Mouse (Mus musculus) kidney, adult 18-20 months (tissue): ENCODE data around the gene Hist1h2bk.
A peak's percentile ranks its signal among the peaks of the same experiment; 100 is the strongest.

Source experiments
- DNase-seq: peaks from one replicate; pipeline ENCODE4 v3.0.0; 2021

Hist1h2bk gene

GRCm38 (mm10) chr13:22035267-22036148 is at the start of gene Hist1h2bk, which contains the start of gene Hist1h2ah:
Hist1h2bk (plus strand) TSS chr13:22035870.
Hist1h2ah (minus strand) TSS chr13:22035568.
- DNase-seq, result peak; percentile 75

GRCm38 (mm10) chr13:21992550-21992949 is 43.1 kb upstream of the Hist1h2bk start:
- no peak for DNase-seq

DNA sequence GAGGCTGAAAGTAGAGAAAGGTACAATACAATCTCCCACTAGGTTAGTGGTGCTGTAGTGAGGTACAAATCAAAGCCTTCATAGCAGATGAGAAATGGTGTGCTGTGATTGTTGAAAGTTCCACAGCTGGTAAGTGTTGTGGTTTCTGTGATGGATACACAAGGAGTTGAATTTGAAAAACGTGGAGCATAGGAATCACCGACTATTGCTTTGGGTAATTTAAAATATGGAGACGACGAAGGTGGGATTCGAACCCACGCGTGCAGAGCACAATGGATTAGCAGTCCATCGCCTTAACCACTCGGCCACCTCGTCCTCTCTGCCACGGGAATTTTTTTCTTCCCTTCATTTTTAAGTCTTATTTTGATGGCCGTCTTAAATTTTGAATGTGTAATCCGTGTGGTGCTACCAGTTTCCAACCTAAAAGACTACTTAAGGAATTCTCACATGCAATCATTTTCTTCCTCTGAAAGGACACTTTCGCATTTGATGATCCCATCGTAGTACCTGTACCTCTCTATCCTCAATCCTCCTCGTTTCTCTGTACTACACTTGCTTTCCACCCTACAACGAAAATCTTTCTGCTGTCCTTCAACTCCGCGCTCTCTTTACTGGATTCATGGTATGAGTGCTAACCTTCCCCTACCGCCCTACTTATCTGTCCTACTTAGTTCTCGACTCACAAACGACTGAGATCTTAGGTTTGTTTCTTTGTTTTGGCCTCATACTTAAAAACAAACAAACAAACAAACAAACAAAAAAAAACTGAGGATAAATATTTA is 41.5 kb upstream of the Hist1h2bk start:
- DNase-seq, result peak; percentile 19

GRCm38 (mm10) chr13:21994896-21995295 is 40.8 kb upstream of the Hist1h2bk start:
- no peak for DNase-seq

- peak; percentile 31 for DNase-seq
Measured at GRCm38 (mm10) chr13:21995331-21995914, 40.2 kb upstream of the Hist1h2bk start.

DNA sequence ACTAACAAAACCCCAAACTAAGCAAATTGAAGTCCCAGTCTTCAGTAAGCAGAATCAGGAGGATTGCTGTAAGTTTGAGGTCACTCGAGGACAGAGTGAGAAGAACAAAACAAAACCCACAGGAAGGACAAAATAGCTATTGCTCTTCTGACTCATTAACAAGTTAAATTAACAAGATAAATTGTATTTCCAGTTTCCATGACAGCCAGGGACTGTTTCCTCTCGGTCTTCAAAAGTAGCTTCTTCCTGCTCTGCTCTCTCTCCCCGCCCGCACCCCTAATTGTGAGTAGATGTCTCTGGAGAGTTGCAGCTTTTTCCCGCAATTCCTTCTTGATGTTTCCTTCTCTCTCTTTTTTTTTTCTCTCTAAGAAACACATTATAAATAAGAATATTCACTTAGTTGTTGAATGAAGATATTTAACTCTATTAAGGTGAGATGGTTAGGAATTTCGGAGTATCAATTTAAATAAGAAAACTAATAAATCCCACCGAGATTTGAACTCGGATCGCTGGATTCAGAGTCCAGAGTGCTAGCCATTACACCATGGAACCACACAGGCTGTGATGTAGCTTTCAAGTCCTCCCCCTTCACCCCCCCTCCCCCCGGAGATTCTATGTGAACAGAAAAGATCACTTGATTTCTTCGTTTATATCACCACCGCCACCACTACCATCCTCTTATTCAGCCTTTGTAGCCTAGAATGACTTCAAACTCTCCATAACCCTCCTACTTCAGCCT is 39.4 kb upstream of the Hist1h2bk start:
- DNase-seq, result no peak

- no peak for DNase-seq
Measured at GRCm38 (mm10) chr13:21996840-21997185, 38.9 kb upstream of the Hist1h2bk start.

- DNase-seq, result no peak
Measured at GRCm38 (mm10) chr13:21997201-21997820, 38.4 kb upstream of the Hist1h2bk start.

GRCm38 (mm10) chr13:21997821-21998220 is 37.8 kb upstream of the Hist1h2bk start:
- no peak for DNase-seq

GRCm38 (mm10) chr13:21998412-21998811 is 37.3 kb upstream of the Hist1h2bk start:
- DNase-seq, result no peak

DNA sequence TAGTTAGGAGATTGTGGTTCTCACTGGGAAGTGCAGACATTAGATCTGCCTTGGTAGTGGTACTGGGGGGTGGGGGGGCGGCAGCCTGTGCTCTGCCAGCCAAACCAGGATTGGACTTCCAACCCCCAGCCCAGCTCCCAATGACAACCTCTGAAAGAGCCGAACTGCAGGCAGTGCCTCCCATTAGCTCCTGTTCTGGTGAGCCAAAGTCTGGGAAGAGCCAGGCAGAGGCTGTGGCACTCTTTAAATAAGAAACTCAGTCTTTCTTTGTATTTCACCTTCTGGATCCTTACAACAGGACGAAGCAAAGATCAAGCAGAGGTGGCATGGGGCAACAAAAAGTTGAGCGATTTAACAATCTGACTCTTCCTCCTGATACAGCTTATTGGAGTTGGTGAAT is 36.5 kb upstream of the Hist1h2bk start:
- DNase-seq, result no peak

GRCm38 (mm10) chr13:22001346-22001745 is 34.3 kb upstream of the Hist1h2bk start:
- no peak for DNase-seq

DNA sequence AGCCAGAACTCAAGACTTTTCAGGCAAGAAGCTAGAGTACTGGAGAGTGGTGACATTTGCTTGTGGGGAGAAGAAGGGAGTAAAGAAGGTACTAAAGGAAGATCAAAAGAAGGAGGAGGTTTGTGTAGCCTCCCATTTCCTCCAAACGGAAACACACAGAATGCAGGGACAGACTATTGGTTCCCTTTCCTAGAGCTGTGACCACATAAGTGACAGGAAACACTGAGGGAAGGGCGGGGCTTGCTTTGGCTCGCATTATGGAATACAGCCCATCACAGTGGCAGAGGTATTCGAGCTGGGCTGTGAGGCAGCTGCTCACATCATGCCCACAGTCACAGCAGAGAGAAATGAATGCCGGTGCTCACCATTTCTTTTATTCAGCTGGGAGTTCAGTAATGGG is 33.8 kb upstream of the Hist1h2bk start:
- no peak for DNase-seq

GRCm38 (mm10) chr13:22005605-22006333 is 29.9 kb upstream of the Hist1h2bk start:
- peak; percentile 40 for DNase-seq

DNA sequence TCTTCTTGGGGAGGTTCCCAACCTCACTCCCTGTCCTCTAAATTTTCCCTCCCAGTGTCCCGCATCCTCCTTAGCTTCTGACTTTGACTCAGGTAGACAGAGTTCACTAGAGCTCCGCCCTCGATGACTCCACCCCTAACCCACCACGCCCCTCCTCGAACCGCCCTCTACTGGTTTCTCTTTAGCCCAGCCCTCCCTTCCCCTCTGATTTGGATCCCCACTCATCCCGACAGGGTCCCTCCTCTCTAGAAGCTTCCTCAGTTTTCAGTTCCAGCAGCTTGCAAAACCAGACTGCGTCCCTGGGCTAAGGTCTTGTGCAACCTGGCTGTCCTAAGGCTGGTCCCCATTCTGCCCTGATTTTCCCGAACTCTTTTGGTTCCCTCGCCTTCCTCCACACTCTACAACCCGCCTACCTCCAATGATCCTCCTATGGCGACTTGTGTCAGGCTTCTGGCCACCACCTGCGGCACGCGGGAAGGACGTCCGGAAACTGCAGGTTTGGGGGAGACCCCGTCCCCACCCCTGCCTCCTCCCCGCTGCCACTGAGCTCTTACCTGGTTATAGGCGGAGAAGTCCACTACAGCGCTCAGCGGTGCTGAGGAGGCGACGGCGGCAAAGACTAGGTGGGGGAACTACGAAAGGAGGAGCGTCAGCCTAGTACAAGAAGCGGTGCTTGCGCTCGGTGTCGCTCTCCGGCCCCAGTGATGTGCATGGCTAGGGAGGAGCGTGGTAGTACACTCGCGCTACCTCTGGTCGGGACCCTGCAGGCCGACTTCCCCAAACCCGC is 29.1 kb upstream of the Hist1h2bk start:
- peak; percentile 53 for DNase-seq

DNA sequence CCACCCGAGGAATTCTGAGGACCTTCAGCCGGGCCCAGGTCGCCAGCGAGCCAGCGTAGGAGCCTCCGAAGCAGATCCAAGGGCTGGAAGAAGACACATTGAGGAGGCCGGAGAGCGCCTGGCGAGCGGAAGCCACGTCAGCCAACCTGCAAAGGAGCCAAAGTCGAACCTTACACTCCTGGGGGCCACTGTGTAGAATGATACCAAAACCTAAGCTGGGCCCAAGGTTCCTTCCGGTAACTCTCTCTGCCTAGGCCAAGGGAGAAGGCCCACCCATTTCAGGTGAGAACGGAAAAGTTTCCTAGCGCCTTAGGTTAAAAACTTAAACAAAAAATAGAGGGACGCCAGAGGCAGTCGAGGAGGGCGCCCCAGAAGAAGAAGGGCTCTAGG is 28.6 kb upstream of the Hist1h2bk start:
- no peak for DNase-seq

GRCm38 (mm10) chr13:22007872-22008271 is 27.8 kb upstream of the Hist1h2bk start:
- no peak for DNase-seq

DNA sequence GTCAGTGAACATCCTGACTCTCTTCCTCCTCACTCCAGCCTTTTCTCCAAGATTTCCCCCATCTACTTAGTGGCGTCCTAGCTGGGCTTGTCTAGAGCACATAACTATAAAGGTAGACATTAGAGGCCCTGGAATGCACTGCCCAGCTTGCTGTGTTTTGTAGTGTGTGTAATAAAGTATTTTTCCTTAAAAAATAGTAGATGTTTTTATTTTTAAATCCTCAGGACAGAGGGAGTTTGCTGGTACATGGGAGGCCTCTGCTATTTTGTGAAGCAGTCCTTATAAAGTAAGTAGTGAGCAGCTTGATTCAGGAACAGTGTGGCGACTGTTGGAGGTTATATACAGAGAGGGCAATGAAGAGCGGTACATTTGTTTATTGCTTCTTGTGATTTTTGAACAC is 27.0 kb upstream of the Hist1h2bk start:
- no peak for DNase-seq

DNA sequence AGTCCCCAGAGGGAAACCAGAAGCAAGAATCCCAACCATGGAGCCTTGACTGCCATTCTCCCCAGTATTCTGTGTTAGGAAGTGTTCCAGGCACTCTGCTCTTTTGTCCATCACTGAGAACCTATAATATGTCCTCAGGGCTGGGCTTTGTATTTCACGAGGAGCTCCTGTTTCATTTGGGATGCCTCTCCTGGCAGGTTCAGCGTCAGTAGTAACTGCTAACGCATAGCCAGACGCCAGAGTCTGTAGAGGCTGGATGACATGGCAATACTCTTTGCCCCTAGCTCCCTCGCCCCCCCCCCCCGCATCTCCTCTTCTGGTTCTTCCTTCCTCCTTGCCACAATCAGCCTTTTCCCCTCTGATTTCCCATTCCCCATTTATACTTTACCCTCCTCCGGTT is 26.0 kb upstream of the Hist1h2bk start, which contains the start of gene Prss16:
Gene Prss16, minus strand, starts transcription at position 101 of the 400 bp plus-strand sequence.
- no peak for DNase-seq

GRCm38 (mm10) chr13:22013716-22014115 is 22.0 kb upstream of the Hist1h2bk start:
- DNase-seq, result no peak

- no peak for DNase-seq
Measured at GRCm38 (mm10) chr13:22014411-22014845, 21.2 kb upstream of the Hist1h2bk start.
